Mouse (Mus musculus): ENCODE results near the gene Gimap3. TPM values are rescaled to one million over a fixed set of nuclear protein-coding genes. Genes with fewer than 3 reads are reported as not detected.

The Gimap3 gene
- total RNA-seq (2014; rRNA removed) (not detected in 2 replicates), polyA plus RNA-seq (2015; fragmentation: Nextera tagmentation; extraction: Ambion mirVana) (not detected in 2 replicates)

GRCm38 (mm10) chr6:48770696-48771095, at the start of gene Gimap3:
Gene Gimap3, minus strand, starts transcription at chr6:48770851.
- Histone ChIP-seq H3K36me3 (ENCODE audit: insufficient read depth) (no peaks in the 10 kb centered on the region), H3K4me3 (ENCODE audit: low read depth, low read length) (no peak within 1 kb of the TSS), H3K4me2 (ENCODE audit: low read depth) (no peak within 1 kb of the TSS), H3K9me3 (ENCODE audit: low read length) (no peaks in the 10 kb centered on the region), H3K27me3 (ENCODE audit: insufficient read depth, low read length) (no peaks in the 10 kb centered on the region), H3K4me1 (ENCODE audit: insufficient read depth) (no peaks in the 10 kb centered on the region), H3K9ac (no peak within 1 kb of the TSS), H3K27ac (ENCODE audit: low read depth, low read length) (no peak within 1 kb of the TSS)
- no peak for TF ChIP-seq CTCF (IDR thresholded peaks at IDR 0.05; ENCODE audit: low read depth)
- no peak for ATAC-seq
- no peak for DNase-seq
- 87% methylated on average over 3 of the region's 3 CpGs for WGBS

GRCm38 (mm10) chr6:48817815-48818214, 47.2 kb upstream of the Gimap3 start:
- DNase-seq = peak; percentile 85
- peak; percentile 83 for TF ChIP-seq CTCF (IDR thresholded peaks at IDR 0.05; ENCODE audit: low read depth)
- no peak overlapping the region for H3K9ac ChIP-seq
- H3K4me2 ChIP-seq (ENCODE audit: low read depth) = no peak overlapping the region
- no peaks in the 10 kb centered on the region for H3K4me1 ChIP-seq (ENCODE audit: insufficient read depth)
- no peaks in the 10 kb centered on the region for H3K36me3 ChIP-seq (ENCODE audit: insufficient read depth)
- H3K4me3 ChIP-seq (ENCODE audit: low read depth, low read length) = no peak overlapping the region
- H3K27ac ChIP-seq (ENCODE audit: low read depth, low read length) = no peak overlapping the region
- no peaks in the 10 kb centered on the region for H3K27me3 ChIP-seq (ENCODE audit: insufficient read depth, low read length)
- 4% methylated on average over 6 of the region's 6 CpGs for WGBS
- H3K9me3 ChIP-seq (ENCODE audit: low read length) = no peaks in the 10 kb centered on the region
- ATAC-seq = peak; percentile 34; the same call in 1 of the 2 replicates

GRCm38 (mm10) chr6:48815013-48815412, 44.4 kb upstream of the Gimap3 start:
- Histone ChIP-seq H3K27me3 (ENCODE audit: insufficient read depth, low read length) (no peaks in the 10 kb centered on the region), H3K4me3 (ENCODE audit: low read depth, low read length) (no peak overlapping the region), H3K4me1 (ENCODE audit: insufficient read depth) (no peaks in the 10 kb centered on the region), H3K27ac (ENCODE audit: low read depth, low read length) (no peak overlapping the region), H3K4me2 (ENCODE audit: low read depth) (no peak overlapping the region), H3K9me3 (ENCODE audit: low read length) (no peaks in the 10 kb centered on the region), H3K36me3 (ENCODE audit: insufficient read depth) (no peaks in the 10 kb centered on the region), H3K9ac (no peak overlapping the region)
- peak; percentile 19 for TF ChIP-seq CTCF (IDR thresholded peaks at IDR 0.05; ENCODE audit: low read depth)
- DNase-seq = no peak
- no peak for ATAC-seq

- Histone ChIP-seq H3K9ac (no peak overlapping the region), H3K4me3 (ENCODE audit: low read depth, low read length) (no peak overlapping the region), H3K9me3 (ENCODE audit: low read length) (0 out of 2 replicates have a peak, but pooled peaks cover 3% of the 10 kb centered on the region), H3K4me2 (ENCODE audit: low read depth) (no peak overlapping the region), H3K36me3 (ENCODE audit: insufficient read depth) (no peaks in the 10 kb centered on the region), H3K4me1 (ENCODE audit: insufficient read depth) (no peaks in the 10 kb centered on the region), H3K27me3 (ENCODE audit: insufficient read depth, low read length) (no peaks in the 10 kb centered on the region), H3K27ac (ENCODE audit: low read depth, low read length) (no peak overlapping the region)
- DNase-seq = no peak
- WGBS = 64% methylated on average over 3 of the region's 3 CpGs
- no peak for ATAC-seq
- TF ChIP-seq CTCF (IDR thresholded peaks at IDR 0.05; ENCODE audit: low read depth) = no peak
These were observed 39.0 kb upstream of the Gimap3 start for GRCm38 (mm10) chr6:48809494-48810219.

GRCm38 (mm10) chr6:48806746-48807145, 36.1 kb upstream of the Gimap3 start:
- Histone ChIP-seq H3K27ac (ENCODE audit: low read depth, low read length) (no peak overlapping the region), H3K27me3 (ENCODE audit: insufficient read depth, low read length) (no peaks in the 10 kb centered on the region), H3K4me1 (ENCODE audit: insufficient read depth) (no peaks in the 10 kb centered on the region), H3K4me3 (ENCODE audit: low read depth, low read length) (no peak overlapping the region), H3K4me2 (ENCODE audit: low read depth) (no peak overlapping the region), H3K36me3 (ENCODE audit: insufficient read depth) (no peaks in the 10 kb centered on the region), H3K9ac (no peak overlapping the region), H3K9me3 (ENCODE audit: low read length) (0 out of 2 replicates have a peak, but pooled peaks cover 3% of the 10 kb centered on the region)
- WGBS = 86% methylated on average over 3 of the region's 3 CpGs
- ATAC-seq (no peak), DNase-seq (no peak)
- no peak for TF ChIP-seq CTCF (IDR thresholded peaks at IDR 0.05; ENCODE audit: low read depth)

GRCm38 (mm10) chr6:48804346-48804745, 33.7 kb upstream of the Gimap3 start:
- H3K36me3 ChIP-seq (ENCODE audit: insufficient read depth) = no peaks in the 10 kb centered on the region
- no peak overlapping the region for H3K9ac ChIP-seq
- H3K4me2 ChIP-seq (ENCODE audit: low read depth) = no peak overlapping the region
- WGBS = 87% methylated on average over 5 of the region's 5 CpGs
- no peaks in the 10 kb centered on the region for H3K27me3 ChIP-seq (ENCODE audit: insufficient read depth, low read length)
- TF ChIP-seq CTCF (IDR thresholded peaks at IDR 0.05; ENCODE audit: low read depth) = no peak
- H3K4me3 ChIP-seq (ENCODE audit: low read depth, low read length) = no peak overlapping the region
- H3K27ac ChIP-seq (ENCODE audit: low read depth, low read length) = no peak overlapping the region
- ATAC-seq (no peak), DNase-seq (no peak)
- H3K9me3 ChIP-seq (ENCODE audit: low read length) = 0 out of 2 replicates have a peak, but pooled peaks cover 3% of the 10 kb centered on the region
- H3K4me1 ChIP-seq (ENCODE audit: insufficient read depth) = no peaks in the 10 kb centered on the region

- Histone ChIP-seq H3K4me1 (ENCODE audit: insufficient read depth) (no peaks in the 10 kb centered on the region), H3K4me3 (ENCODE audit: low read depth, low read length) (no peak overlapping the region), H3K4me2 (ENCODE audit: low read depth) (no peak overlapping the region), H3K9me3 (ENCODE audit: low read length) (0 out of 2 replicates have a peak, but pooled peaks cover 3% of the 10 kb centered on the region), H3K36me3 (ENCODE audit: insufficient read depth) (no peaks in the 10 kb centered on the region), H3K27me3 (ENCODE audit: insufficient read depth, low read length) (no peaks in the 10 kb centered on the region), H3K27ac (ENCODE audit: low read depth, low read length) (no peak overlapping the region), H3K9ac (no peak overlapping the region)
- TF ChIP-seq CTCF (IDR thresholded peaks at IDR 0.05; ENCODE audit: low read depth) = no peak
- ATAC-seq = peak; percentile 68
- peak; percentile 54 for DNase-seq
These were observed 32.9 kb upstream of the Gimap3 start for GRCm38 (mm10) chr6:48803406-48804051.
